8 mouse cellular contexts compared by ENCODE assay signal in the genomic region with DNA sequence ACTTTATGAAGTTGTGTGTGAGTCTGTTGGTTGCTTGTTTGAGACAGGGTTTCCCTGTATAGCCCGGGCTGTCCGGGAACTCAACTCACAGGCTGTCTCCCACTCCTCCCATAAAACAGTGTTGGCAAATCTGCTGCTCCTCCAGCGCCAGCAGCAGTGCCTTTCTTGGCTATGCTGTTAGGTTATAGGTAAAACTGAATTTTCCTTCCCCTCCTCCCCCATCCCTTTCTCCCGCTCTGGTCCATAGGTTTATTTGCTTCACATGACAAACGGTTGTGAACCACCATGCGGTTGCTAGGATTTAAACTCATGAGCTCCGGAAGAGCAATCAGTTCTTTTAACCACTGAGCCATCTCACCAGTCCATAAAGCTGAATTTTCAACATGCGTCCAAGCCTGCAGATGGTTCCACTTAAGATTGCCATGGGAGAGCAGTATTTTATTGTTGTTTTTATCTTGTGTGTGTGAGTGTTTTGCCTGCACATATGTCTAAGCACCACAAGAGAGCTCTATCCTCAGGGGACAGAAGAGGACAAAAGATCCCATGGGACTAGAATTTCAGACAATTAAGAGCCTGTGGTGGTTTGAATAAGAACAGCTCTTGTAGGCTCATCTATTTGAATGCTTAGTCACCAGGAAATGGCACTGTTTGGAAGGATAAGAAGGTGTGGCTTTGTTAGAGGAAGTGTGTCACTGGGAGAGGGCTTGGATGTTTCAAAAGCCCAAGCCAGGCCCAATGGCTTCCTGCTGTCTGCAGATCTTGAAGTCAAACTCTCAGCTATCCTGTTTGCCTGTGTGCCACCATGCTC. TPM values are rescaled to one million over a fixed set of nuclear protein-coding genes. Genes with fewer than 3 reads are reported as not detected.
DNase-seq lines count a peak whose midpoint lies in the region; ATAC-seq and TF ChIP-seq lines count a peak whose summit lies in the region.

No protein-coding gene starts in this region.

- no peaks in the 10 kb centered on the region for H3K27me3 ChIP-seq in forebrain, embryonic 11.5 days (ENCODE audit: control insufficient read depth, insufficient read depth, low read length)
- H3K27me3 ChIP-seq in liver, embryonic 14.5 days (ENCODE audit: control insufficient read depth, insufficient read depth, low read length), result no peaks in the 10 kb centered on the region; the same call in 1 of the 2 replicates

- peak overlapping the region; percentile 13; the same call in 1 of the 2 replicates for H3K4me3 ChIP-seq in forebrain, embryonic 11.5 days (ENCODE audit: low read depth, low read length)
- peak overlapping the region in 1 of 2 experiments; percentile 11; a peak in 1 of 4 replicates for H3K4me3 ChIP-seq in liver, embryonic 14.5 days (ENCODE audit: insufficient read depth in 1 of 2, low read depth in 2 of 2, low read length in 2 of 2)

- H3K4me1 ChIP-seq in forebrain, embryonic 11.5 days (replicated peaks; ENCODE audit: control insufficient read depth, insufficient read depth, low read length), result peaks cover 6% of the 10 kb centered on the region; the same call in 1 of the 2 replicates
- peaks cover 6 to 17% of the 10 kb centered on the region in 2 experiments for H3K4me1 ChIP-seq in liver, embryonic 14.5 days (replicated peaks; ENCODE audit: control insufficient read depth in 2 of 2, insufficient read depth in 2 of 2, low read length in 1 of 2)

- TF ChIP-seq EP300 in liver, embryonic 14.5 days (IDR thresholded peaks at IDR 0.05; ENCODE audit: low read depth), result no peak

- TF ChIP-seq CTCF in liver, embryonic 14.5 days (IDR thresholded peaks at IDR 0.05; ENCODE audit: low read depth), result no peak

- no peaks in the 10 kb centered on the region for H3K36me3 ChIP-seq in forebrain, embryonic 11.5 days (ENCODE audit: control insufficient read depth, insufficient read depth, low read length)
- H3K36me3 ChIP-seq in liver, embryonic 14.5 days (replicated peaks; ENCODE audit: control insufficient read depth, insufficient read depth, low read depth), result no peaks in the 10 kb centered on the region

- H3K4me2 ChIP-seq in forebrain, embryonic 11.5 days (ENCODE audit: low read depth, low read length, severe bottlenecking), result peak overlapping the region; percentile 42; the same call in 1 of the 2 replicates
- peak overlapping the region; percentile 51 for H3K4me2 ChIP-seq in liver, embryonic 14.5 days (ENCODE audit: low read depth)

- DNase-seq in embryo, embryonic 10 days (ENCODE audit: low spot score), result peak; percentile 28
- no peak for DNase-seq in embryo, embryonic 9.5 days (ENCODE audit: extremely low spot score)
- peak; percentile 84 for DNase-seq in 416B (ENCODE audit: low read depth)
- DNase-seq in forebrain, embryonic 11.5 days (ENCODE audit: low spot score), result no peak
- no peak for DNase-seq in liver, embryonic 14.5 days (ENCODE audit: low read depth in 3 of 3, low spot score in 3 of 3)
- no peak for DNase-seq in ovary, postnatal 10 days (ENCODE audit: low spot score)
- DNase-seq in urinary bladder, postnatal 36 days (ENCODE audit: low spot score in 2 of 2), result no peak
- no peak for DNase-seq in frontal cortex, postnatal 25 days (ENCODE audit: low spot score in 2 of 2)

- H3K9ac ChIP-seq in forebrain, embryonic 11.5 days (ENCODE audit: low read length), result peak overlapping the region; percentile 20; the same call in 1 of the 2 replicates
- no peak overlapping the region for H3K9ac ChIP-seq in liver, embryonic 14.5 days (replicated peaks)

- 0 out of 2 replicates have a peak, but pooled peaks have one; percentile 46 for ATAC-seq in forebrain, embryonic 11.5 days (replicated peaks; ENCODE audit: low FRiP score)
- ATAC-seq in liver, embryonic 14.5 days (ENCODE audit: insufficient read depth), result no peak

- 53% methylated on average over 8 of the region's 8 CpGs for WGBS in forebrain, embryonic 11.5 days
- WGBS in liver, embryonic 14.5 days (ENCODE audit: insufficient replicate concordance), result 61% methylated on average over 8 of the region's 8 CpGs

- peak overlapping the region; percentile 0; the same call in 1 of the 2 replicates for H3K27ac ChIP-seq in forebrain, embryonic 11.5 days (ENCODE audit: low read depth, low read length)
- no peak overlapping the region for H3K27ac ChIP-seq in liver, embryonic 14.5 days

- H3K9me3 ChIP-seq in forebrain, embryonic 11.5 days (ENCODE audit: control insufficient read depth, low read length), result no peaks in the 10 kb centered on the region
- no peaks in the 10 kb centered on the region for H3K9me3 ChIP-seq in liver, embryonic 14.5 days (ENCODE audit: control insufficient read depth, low read length)

RNA-seq across cellular contexts. Expression of a gene that starts 12.2 kb away (rescaled TPM):
- polyA plus RNA-seq in forebrain, embryonic 11.5 days (2014; fragmentation: Nextera tagmentation; extraction: Ambion mirVana), result 70.0 and 74.7 TPM in 2 replicates
- 2.8 and 4.7 TPM in 2 replicates for polyA plus RNA-seq in liver, embryonic 14.5 days (2012; rRNA removed)
- 12.6 and 14.1 TPM in 2 replicates for polyA plus RNA-seq in liver, embryonic 14.5 days (2014; fragmentation: Nextera tagmentation; extraction: Ambion mirVana)

Comparison
In these comparisons a context has a peak if more than half of its experiments do, and no peak if none do; other contexts are left out.
1. DNase-seq: peak in embryo, embryonic 10 days (single experiment) and 416B (single experiment); none in embryo, embryonic 9.5 days (single experiment), forebrain, embryonic 11.5 days (single experiment), liver, embryonic 14.5 days (0 of 3), ovary, postnatal 10 days (single experiment), urinary bladder, postnatal 36 days (0 of 2) and frontal cortex, postnatal 25 days (0 of 2).